Mouse (Mus musculus) megakaryocyte, embryonic 14.5 days (primary cell): ENCODE data around the gene Loxl3.

Experiments used
- FLI1 ChIP-seq: IDR thresholded peaks from 2 replicates; pipeline ENCODE4 v1.6.1; 2012; ENCODE audit warnings: low read length, inconsistent platforms, mixed read lengths
- GATA1 ChIP-seq: IDR thresholded peaks from 3 replicates; pipeline ENCODE4 v1.6.1; 2012; ENCODE audit warnings: mixed read lengths, low read length, inconsistent platforms, borderline replicate concordance

GRCm38 (mm10) chr6:83015749-83016148 is 18.2 kb upstream of the Loxl3 start:
- no peak for TF ChIP-seq GATA1
- no peak for TF ChIP-seq FLI1
